Mouse (Mus musculus) cerebellum, postnatal 14 days (tissue): ENCODE results near the gene Samd14.
A peak's percentile ranks its signal among the peaks of the same experiment; 100 is the strongest.

Experiments
- DNase-seq, 2 experiments: peaks; one replicate each; pipeline ENCODE4 v3.0.0; 2021; ENCODE audit warnings: mixed read lengths in 2 of 2

Gene Samd14

DNA sequence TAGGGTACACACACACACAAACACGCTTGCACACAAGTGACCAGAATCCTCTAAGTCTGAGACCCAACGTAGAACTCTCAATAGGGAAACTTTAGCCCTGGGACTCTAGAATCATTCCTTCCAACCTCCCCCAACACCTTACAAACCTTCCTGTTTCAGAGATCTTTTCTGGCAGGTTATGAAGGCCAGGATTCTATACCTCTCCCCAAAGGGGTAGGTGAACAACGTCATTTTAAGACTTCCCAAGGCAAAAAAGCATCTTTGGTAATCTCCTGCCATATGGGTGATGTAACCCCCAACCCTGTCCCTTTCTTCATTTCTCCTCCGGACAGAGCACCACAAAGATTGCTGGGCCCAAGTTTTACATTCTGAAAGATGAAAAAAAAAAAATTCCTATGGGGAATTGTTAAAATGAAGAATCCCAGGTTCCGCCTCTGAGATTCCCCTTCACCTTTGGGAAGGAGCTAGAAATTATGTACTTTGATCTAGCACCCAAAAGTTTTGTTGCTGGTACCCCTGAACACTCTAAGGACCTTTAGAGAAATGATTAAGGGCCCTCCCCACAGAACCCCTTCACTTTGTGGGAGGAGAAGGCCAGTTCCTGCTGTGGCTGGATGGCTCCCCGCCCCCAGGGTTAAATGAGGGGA is 19.5 kb upstream of the Samd14 start:
- no peak for DNase-seq

DNA sequence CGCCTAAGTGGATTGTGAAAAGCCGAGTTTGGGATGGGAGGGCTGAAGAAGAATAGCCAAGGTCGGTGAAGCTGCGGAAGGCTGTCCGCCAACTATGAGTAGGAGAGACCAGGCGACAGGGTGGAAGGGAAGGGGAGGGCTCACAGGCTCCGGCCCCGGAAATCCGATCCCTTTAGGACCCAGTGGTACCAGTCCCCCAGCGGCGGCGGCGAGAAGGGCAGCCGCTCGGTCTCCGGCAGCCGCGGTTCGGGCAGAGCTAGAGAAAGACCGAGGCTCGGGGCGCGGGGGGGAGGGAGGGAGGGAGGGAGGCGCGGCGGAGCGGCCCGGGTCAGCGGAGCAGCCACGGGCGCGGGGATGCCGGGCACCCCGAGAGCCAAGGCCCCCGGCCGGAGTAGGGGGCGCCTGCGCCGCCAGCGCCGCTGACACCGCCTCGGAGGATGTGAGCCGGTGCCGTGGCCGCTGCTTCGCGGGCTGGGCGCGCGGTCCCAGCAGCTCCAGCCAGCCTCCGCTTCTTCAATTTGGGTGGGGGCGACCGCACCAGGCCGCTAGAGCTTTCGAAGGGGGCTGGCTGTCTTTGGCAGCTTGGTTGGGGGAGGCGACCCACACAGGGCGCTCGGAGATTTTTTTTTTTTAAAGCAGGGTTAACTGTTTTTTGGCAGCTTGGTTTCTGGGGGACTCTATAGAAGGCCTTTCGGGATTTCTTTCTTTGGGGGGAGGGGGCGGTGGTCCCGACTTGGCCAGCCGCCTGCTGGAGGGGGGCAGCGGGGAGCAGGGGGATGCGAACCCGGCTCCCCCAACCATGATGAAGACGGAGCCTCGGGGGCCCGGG is 18.7 kb upstream of the Samd14 start, which contains the start of gene Ppp1r9b:
Gene Ppp1r9b (plus strand): TSS at position 287 of the 829 bp plus-strand sequence.
- peak; percentile 96 for DNase-seq

DNA sequence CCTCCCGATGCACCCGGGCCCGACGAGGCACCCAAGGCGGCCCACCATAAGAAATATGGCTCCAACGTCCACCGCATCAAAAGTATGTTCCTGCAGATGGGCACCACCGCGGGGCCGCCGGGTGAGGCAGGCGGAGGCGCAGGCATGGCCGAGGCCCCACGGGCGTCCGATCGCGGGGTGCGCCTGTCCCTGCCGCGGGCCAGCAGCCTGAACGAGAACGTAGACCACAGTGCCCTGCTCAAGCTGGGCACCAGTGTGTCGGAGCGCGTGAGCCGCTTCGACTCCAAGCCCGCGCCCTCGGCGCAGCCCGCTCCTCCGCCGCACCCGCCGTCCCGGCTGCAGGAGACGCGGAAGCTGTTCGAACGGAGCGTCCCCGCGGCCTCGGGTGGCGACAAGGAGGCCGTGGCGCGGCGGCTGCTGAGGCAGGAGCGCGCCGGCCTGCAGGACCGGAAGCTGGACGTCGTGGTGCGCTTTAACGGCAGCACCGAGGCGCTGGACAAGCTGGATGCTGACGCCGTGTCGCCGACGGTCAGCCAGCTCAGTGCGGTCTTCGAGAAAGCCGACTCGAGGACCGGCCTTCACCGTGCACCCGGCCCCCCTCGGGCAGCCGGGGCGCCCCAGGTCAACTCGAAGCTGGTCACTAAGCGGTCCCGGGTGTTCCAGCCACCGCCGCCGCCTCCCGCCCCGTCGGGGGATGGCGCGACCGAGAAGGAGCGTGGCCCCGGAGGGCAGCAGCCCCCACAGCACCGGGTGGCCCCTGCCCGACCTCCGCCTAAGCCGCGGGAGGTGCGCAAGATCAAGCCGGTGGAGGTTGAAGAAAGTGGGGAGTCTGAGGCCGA is 17.8 kb upstream of the Samd14 start:
- peak; percentile 64 to 67 for DNase-seq

DNA sequence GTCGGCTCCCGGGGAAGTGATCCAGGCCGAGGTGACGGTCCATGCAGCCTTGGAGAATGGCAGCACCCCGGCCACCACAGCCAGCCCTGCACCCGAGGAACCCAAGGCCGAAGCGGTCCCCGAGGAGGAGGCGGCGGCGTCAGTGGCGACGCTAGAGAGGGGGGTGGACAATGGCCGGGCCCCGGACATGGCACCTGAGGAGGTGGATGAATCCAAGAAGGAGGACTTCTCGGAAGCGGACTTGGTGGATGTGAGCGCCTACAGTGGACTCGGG is 17.3 kb upstream of the Samd14 start:
- DNase-seq = no peak

DNA sequence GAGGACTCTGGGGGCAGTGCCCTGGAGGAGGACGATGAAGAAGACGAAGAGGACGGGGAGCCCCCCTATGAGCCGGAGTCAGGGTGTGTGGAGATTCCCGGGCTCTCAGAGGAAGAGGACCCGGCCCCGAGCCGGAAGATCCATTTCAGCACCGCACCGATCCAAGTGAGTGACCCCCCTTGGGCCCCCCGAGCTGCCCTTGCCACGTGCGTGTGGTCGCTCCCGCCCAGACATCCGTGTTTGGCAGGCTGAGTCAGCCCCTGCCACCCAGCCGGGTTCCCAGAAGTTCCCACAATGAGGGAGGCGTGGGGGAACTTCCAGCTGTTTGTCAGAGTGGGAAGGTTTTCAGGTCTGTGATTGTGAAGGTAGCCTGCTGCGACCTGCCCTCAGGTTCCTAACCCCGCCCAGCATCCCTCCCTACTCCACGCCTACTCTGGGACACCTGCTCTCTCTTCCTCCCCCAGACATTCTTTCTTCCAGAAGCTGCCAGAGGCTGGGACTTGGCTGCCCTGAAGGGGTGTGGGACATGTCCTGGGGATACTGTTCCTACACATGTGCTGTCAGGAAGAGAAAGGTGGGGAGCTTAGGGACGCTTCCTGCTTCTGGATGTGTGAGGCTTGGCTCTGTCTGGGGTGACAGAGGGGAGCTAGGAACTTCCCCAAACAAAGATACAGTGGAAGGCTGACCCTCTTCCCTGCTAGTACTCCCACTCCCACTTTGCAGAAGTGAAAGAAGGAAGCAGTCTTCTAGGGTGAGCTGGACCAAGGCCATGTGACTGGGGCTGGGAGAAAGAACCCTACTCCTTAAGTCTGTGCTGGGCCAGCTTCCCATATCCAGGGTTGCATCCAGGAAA is 16.7 kb upstream of the Samd14 start:
- DNase-seq = peak; percentile 42 to 49

DNA sequence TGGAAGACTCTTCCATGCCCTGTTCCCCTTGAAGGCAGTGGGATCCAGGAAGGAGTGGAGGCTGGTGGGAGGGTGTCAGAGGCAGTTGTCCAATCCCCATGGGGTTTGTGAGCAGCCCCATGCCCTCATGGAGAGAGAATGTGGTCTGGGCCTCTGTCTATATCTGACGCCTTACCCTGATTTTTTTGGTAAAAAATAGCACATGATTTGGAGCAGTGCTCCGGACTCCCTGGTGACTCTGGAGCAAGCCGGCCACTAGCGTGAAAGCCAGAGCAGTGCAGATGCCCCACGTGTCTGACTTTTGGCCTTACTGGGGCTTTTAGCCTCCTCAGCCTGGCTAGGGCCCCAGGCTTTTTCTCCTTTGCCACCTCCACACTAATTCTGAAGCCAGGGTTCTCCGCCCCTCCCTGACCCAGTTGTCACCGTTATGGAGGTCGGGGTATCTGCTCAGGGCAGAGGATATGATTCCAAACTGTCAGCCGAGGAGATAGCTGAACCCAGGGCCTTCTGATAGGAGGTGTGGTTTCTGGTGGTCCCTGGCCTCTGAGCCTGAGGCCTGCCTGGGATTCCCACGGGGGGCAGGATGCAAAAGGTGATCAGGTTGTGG is 15.4 kb upstream of the Samd14 start:
- peak in 1 of 2 experiments; percentile 49 for DNase-seq

DNA sequence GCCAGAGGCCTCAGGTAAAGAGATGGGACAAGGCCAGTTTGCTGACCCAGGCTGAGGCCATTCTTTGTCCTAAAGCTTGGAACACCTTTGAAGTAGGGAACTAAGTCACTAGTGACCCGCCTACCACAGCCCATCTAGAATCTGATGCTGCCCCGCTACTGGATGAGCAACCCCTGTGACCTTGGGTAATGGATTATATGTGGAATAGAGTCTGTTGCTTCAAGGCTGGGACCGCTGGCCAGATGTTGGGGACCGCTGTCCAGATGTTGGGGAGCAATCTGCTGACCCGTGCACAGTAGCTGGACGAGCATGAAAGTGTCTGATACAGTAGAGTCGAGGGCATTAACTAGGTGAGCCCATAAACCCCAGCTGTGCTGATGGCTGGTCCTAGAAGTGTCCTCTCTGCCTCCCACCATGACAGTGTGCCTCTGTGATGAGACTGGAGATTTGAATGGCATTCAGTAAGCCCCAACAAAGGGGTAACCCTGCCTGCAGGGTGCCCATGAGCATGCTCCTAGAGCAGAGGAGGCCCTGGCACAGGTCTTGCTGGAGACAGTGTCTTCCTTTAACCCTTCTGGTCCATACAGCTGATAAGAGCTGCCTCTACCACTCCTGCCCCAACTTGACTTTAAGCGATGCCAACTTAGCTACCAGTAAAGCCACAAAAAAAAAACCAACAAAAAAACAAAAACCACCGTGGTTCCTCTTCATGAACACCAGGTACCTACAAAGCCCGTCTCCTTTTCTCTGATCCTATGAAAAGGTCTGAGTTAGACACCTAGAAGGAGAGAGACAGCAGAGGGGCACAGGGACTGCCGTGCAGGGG is 14.5 kb upstream of the Samd14 start:
- DNase-seq = no peak

DNA sequence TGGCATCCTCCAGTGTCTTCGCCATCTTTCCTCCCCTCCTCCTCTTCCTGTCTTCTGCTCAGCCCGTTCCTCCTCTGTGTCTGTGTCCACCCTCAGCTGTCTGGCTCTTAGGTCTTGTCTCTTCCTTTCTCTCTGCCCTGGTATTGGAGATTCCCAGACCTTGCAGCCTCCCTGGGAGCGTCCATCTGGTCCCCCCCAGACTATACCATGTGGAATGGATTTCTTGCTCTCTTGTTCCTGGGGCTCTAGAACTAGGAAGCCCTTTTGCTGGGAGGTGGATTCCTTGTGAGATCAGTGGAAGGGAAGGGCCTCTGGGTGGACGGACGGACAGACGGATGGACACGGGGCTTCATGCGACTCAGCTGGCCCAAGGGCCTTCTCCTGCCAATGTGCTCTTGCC is 13.6 kb upstream of the Samd14 start:
- DNase-seq = peak in 1 of 2 experiments; percentile 57

DNA sequence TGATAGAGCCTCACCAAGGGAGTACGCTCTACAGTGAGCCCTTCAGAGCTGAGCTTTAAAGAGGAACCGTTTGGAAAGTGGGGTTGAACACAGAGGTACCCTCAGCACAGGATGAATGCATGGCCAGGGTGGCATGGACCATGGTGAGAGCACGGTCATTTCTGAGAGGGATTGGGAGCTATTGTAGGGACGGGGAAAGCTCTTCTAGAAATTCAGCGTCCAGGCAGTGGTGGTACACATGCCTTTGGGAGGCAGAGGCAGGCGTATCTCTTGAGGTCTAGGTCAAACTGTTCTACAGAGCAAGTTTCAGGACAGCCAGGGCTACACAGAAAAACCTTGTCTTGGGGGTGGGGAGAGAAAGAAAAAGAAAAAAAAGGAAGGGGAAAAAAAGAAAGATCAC is 12.7 kb upstream of the Samd14 start:
- DNase-seq = no peak

DNA sequence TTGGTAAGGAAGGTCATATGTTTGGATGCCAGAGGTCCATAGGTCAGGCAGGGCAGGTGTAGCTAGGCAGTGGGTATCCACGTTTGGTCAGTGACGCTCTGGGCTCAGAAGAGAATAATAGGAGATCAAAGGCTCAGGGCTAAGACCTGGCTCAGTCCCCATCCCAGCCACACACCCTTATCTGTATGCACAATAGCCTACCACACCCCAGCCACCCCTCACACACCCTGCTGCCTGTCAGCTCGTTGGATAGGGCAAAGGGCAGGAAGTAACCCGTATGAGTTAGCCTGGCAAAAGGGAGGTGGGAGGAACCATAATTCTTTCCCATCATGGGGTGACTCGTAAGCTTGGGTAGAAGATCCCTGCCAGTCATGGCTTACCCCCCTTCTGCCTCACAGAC is 12.1 kb upstream of the Samd14 start:
- no peak for DNase-seq

DNA sequence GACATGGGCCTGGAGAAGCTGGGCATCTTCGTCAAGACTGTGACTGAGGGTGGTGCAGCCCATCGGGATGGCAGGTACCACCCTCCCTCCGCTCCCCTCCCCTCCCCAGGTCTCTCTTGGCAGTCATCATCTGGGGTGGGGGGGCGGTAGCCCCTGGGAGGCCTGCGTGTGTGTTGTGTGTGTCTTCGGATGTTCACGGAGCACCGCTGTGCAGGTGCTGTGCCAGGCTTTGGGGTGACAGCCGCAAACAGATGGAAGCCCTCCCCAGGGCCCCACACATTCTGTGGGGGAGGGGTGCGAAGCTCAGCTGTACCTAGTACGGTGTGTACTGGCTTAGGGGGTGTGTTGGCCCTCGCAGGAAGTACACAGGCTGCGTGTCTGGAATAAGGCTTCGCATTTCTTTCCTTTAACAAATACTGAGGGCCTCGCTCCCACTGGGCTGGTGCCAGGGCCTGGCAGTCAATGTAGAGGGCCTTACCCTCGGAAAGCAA is 11.6 kb upstream of the Samd14 start:
- DNase-seq = peak; percentile 59 to 63

DNA sequence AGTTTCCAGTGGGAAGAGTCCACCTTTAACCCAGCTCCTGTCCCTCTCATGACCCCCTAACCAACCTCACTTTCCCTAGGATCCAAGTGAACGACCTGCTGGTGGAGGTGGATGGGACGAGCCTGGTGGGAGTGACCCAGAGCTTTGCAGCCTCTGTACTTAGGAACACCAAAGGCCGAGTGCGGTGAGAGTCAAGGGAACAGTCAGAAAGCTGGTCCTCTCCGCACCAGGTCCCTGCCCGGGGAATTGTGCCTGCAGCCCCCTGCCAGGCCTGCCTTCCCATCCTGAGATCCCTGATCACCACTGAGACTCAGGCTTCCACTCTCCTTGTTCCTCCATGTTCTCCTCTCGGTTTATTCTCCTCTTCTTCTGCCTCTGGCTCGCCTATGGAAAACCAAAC is 9.6 kb upstream of the Samd14 start:
- DNase-seq = no peak

DNA sequence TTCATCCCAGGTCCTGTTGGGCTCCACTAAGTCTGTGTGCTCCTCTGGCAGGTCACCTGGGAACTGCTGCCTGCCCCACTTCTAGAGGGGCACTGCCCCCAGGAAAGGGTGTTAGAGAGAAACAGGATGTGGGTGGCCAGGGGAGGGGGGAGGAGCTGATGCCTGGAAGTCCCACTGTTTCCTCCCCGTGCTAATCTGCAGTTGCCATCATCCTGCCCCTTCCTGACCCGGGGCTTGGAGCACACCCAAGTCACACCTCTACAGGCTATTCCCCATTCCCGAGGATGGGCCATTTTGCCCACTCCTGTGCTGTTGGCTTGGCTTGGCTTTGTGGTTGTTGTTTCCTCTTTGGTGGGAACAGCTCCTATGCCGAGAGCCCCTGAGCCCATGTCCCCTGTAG is 9.1 kb upstream of the Samd14 start:
- peak; percentile 49 to 68 for DNase-seq

DNA sequence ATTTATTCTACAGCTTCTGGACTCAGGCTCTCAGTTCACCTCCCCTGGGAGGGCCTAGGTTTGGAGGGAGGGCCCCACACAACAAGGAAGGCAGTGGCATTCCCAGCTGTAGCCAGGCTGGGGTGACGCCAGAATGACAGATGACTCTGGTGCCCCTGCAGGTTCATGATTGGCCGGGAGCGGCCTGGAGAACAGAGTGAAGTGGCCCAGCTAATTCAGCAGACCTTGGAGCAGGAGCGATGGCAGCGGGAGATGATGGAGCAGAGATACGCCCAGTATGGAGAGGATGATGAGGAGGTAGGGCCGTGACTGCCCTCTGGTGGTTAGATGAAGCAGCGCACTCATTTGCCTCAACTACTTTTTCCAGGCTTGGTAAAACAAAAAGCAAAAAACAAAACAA is 8.6 kb upstream of the Samd14 start:
- peak; percentile 91 to 92 for DNase-seq

DNA sequence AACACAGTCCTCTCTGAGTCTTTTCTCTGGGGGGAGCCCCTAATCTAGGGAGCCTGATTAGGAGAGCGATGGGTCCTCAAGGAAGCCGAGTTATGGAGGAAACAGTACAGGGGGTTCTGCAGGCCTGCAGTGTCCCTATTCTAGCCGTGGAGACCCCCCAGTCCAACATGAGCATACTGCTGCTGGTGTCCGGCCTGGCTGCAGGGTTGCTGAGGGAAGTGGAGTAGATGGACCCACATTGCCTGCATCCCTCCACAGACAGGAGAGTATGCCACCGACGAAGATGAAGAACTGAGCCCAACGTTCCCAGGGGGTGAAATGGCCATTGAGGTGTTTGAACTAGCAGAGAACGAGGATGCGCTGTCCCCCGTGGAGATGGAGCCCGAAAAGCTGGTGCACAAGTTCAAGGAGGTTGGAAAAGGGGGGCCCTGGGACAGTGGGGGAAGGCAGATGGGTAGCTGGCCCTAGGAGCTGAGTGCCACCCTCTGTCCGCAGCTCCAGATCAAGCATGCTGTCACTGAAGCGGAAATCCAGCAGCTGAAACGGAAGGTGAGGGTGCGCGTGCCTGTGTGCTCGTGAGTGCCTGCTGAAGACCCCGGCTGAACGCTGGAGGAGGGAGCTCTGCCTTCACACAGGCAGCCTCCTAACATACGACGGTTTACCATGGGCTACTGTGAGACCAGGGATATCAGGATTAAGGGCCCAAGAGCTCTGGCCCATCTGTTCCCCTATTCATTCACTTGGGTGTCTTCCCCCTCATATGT is 7.9 kb upstream of the Samd14 start:
- peak in 1 of 2 experiments; percentile 11 for DNase-seq

DNA sequence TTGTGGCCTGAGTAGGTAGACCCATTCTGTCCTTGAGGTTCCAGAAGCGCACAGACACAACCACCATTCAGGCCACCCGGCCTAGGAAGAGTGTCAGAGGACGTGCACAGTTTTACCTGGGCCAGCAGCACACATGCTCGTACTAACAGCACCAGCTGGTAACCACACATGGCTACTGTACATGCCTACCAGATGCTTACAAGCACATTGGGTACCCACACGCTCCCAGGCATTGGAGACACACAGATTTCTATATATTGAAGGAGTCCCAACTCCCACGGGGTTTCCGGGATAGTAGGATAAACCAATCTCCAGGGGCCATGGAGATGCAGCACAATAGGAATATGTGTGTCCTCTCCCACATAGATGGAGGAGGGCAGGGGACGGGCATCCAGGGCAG is 7.0 kb upstream of the Samd14 start:
- peak in 1 of 2 experiments; percentile 14 for DNase-seq

DNA sequence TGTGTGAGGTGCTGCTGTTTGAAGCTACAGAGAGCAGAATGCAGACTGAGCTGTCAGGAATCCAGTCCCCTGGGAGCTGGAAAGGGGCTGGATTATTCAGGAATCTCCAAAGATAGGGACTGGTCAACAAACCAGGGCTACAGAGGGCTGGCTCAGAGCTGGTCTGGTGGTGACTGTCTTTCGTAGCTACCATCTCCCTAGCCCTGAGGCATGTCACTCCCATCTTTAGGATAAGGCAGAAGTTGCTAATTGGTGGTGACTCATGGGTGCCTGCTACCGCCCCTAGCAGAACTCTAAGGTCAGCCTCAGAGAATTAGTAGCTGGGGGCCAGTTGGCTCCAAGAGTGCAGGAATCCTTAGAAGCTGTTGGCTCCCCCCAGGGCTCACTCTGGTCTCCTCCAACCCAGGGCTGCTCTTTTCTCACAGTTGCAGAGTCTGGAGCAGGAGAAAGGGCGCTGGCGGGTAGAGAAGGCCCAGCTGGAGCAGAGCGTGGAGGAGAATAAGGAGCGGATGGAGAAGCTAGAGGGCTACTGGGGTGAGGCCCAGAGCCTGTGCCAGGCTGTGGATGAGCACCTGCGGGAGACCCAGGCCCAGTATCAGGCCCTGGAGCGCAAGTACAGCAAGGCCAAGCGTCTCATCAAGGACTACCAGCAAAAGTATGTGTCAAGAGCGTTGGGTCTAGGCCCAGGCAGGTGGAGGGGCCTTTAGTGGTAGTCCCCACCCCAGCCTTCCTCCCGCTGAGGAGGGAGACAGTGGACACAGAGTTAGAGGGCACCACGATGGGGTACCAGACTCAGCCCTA is 5.3 kb upstream of the Samd14 start:
- peak in 1 of 2 experiments; percentile 62 for DNase-seq

DNA sequence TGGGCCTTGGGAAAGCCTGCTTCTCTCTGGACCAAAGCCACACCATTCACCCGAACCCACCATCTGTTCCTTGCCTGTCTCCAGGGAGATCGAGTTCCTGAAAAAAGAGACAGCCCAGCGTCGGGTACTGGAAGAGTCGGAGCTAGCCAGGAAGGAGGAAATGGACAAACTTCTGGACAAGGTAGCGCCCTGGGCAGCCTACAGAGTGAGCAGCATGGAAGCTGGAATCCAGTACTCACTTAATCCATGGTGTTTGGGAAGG is 4.8 kb upstream of the Samd14 start:
- no peak for DNase-seq

DNA sequence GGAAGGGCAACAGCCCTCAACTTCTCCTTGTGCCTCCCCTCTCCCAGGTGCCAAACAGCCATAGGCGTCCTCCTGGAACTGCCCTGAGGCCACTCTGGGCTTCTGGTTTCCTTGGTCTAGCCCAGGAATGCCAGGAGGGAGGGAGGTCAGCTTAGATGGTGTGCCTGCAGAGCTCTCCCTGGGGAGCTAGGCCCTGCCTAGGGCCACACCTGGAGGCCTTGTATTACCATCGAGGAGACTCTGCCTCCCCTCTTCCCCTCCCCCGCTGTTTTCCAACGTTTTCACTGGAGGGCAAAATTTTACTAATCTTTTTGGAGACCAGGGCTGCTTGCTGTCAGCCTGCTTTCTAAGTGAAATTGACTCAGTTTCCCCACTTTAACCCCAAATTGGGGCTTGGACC is 3.6 kb upstream of the Samd14 start:
- DNase-seq = peak in 1 of 2 experiments; percentile 59
